Mouse (Mus musculus): Measurements from ENCODE around the gene Dock11.

The Dock11 gene

DNA sequence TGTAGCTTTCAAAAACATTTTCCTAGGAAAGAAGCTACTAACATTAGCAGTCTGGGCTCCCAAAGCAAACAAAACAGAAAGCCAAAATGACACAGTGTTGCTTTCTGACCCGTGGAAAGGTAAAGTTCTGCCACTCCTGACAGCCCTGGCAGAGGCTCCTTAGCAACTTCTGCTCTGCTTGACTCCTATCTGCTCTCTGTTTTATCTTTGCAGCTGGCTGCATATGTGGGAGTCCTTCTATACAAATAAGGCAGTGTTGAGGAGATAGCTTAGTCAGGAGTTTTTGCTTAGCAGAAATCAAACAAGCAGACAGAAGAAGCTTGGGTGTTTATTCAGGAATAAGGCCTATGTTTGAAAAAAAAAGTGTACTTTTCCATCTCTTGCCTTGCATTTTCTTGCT, 57.8 kb downstream of the Dock11 start:
- in situ Hi-C loops (cut with MboI, MseI), result no loop called here

DNA sequence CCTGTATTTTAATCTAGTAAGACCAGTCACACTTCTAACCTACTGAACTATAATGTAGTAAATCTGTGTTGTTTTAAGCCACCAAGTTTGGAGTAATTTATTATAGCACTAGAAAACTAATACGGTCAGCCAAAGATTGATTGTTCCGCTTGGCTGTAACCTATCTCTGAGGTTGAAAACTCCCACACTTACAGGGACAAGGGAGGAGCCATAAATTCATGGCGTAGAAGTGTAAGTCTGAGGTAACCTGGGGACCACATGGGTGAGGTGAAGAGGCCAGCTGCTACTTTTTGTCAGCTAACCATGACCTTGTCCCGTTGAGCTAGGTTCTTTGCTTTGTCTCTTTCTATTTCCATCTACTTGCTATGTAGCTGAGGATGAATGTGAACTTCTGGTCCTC, 61.5 kb downstream of the Dock11 start:
- in situ Hi-C loops (cut with MboI, MseI), result no loop called here

DNA sequence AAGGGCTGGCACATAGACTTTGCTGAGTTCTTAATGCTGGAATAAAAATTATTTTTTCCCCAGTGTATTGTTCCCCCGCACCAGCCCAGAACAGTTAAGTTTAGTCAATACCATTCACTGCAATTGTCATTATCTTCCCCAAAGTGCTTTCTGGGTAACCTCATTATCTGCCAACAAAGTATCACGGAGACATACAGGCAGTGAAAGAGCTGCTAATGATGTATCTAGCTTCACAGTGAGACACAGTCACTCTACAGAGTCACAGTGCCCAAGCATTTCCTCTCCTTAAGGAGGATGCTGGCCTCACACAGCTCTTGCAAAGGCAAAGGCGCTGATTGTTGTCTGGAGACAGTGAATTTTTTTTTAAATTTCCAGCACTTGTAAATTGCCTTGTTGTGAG, 63.3 kb downstream of the Dock11 start:
- in situ Hi-C loops (cut with MboI, MseI), result no loop called here

DNA sequence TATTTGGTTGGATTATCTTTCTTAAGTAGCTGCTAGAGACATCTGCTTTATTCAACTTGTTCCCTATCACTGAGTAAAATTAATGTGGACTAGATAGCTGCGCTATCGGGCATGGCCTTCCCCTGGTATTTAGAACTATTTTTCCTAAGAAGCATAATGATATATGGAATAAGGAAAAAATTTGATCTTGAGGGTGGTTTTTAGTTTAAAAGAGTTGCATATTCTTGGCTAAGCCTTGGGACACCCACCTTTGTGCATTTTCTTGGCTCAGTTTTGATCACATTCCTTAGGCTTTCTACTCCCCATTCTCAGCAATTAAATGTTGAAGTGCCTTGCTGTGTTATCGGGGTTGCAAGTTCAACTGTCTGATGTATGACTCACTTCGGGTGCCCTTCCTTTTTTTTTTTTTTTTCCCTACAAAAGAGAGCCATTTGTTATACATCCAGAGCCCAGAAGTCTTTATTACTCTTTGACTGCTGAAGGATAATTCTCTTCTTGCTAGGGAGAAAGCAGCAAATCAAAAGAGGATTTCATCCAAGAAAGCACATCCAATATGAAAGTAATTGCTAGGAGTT, 64.0 kb downstream of the Dock11 start:
- in situ Hi-C loops (cut with MboI, MseI), result no loop called here

DNA sequence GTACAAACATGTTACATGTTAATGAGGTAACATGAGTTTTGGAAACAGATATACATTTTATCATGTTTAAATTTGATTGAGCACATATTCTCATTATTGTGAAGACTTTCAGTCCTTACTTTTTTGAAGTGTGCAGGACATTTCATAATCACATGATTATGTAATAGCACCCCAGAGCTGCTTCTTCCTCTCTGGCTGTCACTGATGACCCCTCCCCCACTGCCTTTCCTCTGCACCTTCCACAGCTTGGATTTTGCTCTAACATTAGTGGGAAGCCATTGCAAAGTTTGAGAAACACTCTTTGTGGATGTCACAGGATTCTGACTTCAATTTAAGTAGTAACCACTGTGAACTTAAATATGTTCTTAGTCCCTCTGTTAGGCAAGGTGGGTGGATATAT, 67.6 kb downstream of the Dock11 start:
- in situ Hi-C loops (cut with MboI, MseI), result no loop called here

DNA sequence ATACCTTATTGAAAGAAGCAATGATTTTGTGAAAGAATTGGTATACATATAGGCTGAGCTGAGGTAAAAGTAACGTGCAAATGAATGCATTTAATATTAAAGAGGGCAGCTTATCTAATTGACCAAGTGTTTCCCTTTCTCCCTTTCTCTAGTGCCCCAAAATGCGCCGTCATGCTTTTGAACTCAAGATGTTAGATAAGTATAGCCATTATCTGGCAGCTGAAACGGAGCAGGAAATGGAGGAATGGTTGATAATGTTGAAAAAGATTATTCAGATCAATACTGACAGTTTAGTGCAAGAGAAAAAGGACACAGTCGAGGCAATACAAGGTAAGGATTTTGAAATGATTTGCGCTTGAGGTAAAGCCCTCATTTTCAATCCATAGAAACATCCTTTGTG, 74.5 kb downstream of the Dock11 start:
- in situ Hi-C loops (cut with MboI, MseI), result no loop called here

DNA sequence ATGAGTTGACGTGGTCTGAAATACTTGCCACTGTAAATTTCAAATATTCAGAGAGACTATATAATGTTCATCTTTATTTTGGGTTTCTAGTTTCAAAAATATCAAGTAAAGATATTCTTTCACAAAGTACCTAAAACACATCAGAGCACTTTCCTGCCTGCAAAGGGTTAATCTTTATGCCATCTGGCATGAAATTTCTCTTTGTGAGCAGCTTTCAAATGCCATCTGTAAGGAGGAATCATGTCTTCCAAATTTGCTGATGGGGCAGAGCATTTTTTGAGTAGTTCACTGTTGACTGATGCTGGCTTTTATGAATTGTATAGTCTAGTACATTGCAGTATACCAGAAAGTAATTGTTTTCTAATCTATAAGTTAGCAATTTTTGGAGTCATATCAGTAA, 80.6 kb downstream of the Dock11 start:
- in situ Hi-C loops (cut with MboI, MseI), result no loop called here

DNA sequence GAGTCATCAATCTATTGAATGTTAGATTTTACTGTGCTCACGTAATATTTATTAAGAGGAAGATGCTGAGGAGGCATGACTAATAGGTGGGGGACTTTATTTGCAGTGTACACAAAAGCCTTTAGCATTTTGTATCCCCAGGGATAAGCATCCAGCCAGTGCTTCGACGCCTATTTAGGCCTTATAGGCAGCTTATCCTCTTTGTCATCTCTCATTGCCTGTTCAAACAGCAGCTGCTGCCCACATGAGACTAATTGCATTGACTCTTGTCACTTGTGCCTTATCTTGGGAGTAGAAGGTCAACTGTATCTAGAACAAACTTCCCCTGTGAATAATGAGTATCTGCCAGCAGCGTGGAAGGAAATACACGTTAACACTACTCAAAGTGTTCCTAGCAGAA, 88.0 kb downstream of the Dock11 start:
- in situ Hi-C loops (cut with MboI, MseI), result no loop called here

DNA sequence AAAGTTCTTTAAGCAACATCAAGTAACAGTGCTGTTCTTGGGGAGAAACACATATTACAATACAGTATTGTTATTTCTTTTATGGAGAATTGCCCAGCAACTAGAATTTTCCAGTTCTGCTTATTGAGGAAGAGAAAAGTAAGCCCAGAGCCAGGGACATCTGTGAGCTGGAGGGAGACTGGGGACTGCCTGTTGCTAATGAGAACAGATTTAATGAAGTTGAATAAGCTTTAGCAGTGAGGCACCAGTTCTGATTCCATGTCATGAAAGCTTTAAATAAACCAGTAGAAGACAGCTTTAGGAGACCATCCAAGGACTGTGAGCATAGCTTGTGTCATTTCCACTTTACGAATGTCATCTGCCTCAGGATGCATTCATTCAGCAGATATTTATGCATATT, 99.3 kb downstream of the Dock11 start:
- in situ Hi-C loops (cut with MboI, MseI), result no loop called here

DNA sequence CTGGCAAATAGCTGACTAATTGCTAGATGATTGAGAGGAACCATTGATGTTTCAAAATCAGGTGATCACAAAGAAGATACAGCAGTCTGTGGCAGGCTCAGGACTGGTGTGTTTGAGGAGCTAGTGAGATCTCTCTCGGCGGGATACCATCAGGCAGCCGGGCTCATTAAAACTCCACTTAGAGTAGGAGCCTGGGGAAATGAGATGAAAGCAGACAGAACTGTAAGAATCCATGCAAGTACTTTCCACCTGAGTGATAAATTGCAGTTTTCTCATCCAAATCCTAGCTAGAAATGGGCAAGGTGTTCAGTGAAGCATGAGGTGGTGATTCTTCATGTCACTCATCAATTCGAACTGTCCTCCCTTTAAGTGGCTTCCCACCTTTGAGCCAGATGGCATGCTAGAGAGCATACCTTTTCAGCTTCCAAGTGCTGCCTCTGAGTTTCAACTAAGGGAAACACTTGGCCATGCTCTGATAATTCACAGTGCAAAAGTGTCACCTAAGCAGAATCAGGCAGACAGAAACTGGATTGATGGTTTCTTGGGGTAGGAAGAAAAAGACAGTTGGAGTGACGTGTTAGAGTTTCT, 102.0 kb downstream of the Dock11 start:
- in situ Hi-C loops (cut with MboI, MseI), result loop anchor here in 1 of 2 experiments (5.0 kb wide), 1 partner anchor 108 kb away; no protein-coding TSS in a partner anchor

DNA sequence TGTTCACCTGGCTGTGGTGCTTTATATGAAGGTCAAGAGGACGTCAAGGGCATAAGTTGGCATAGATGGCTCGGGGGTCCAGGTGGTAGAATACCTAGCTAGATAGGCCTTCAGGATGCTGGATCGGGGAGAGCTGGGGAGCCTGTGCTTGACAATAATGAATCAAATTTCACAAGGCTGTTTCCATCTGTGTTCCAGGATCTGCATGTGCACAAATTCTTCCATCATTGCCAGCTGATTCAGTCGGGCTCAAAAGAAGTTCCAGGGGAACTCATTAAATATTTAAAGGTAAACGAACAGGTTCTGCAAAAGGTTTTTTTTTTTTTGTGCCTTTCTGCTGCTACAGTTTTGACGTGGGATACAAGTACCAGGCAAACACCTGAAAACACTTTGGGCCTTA, 105.6 kb downstream of the Dock11 start:
- in situ Hi-C loops (cut with MboI, MseI), result loop anchor here in 1 of 2 experiments (5.0 kb wide), 1 partner anchor 112 kb away; no protein-coding TSS in a partner anchor

DNA sequence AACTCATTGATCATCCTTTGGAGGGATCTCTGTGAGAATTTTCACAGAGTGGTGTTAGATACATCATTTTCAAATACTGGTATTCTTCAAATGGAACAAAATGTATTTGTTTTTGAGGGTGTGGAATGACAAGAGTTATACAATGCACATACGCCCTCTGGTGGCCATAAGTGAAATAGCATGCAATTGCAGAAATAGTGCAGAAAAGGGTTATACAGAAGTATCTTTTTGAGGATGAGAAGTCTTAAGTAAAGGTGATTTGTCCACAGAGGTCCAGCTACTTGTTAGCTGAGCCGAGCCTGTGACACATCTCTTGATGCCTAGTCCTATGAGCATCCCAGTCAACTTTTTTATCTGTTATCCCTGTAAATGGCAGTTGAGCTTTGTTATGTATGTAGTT, 108.4 kb downstream of the Dock11 start:
- in situ Hi-C loops (cut with MboI, MseI), result loop anchor here (5.0 kb wide), 2 partner anchors 160 to 165 kb away; no protein-coding TSS in a partner anchor

DNA sequence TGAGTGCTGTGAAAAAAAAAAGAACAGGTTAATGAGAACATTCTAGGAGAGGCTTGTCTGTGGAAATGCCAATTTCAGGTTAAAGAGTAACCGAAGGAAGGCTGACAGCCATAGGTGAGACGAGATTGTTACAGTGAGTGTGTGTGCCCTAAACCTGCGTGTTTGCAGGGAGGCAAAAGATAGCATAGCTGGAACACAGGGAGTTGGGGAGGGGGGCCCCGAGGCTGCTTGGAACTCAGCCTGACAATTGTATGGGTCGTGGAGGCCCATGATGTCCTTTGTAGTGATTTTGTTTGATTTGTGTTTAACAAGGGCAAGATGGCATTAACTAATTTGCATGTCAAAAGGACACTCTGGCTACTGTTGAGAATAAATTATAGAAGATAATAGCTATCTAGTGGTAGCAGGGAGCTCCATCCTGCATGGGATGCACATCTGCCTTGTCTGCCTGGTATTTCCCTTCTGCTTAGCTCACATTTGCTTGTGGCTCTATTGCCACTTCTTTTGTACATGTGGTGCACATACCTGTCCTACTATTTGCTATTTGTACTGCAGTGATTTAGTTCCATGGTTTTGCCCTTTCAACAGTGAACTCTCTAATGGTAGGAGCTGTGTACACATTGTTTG, 109.3 kb downstream of the Dock11 start:
- in situ Hi-C loops (cut with MboI, MseI), result loop anchor here (5.0 kb wide), 2 partner anchors 161 to 166 kb away; no protein-coding TSS in a partner anchor

DNA sequence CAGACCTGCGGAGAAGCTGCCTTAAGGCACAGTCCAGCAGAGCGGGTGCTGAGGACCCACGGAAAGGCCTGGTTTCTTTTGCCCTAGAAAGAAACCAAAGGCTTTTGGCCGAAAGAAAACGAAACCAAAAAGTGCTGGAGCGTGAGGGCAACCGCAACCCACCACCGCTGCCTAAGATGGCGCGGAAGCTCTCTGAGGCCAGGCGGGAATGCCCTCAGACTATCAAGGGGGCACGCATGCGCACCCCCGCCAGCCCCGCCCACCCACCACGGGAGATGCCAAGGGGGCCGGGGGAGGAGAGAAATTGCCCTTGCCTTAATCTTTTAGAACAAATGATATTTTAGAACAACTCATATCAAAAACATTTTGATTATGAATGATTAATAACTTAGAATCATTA, 137.0 kb downstream of the Dock11 start:
- in situ Hi-C loops (cut with MboI, MseI), result no loop called here

DNA sequence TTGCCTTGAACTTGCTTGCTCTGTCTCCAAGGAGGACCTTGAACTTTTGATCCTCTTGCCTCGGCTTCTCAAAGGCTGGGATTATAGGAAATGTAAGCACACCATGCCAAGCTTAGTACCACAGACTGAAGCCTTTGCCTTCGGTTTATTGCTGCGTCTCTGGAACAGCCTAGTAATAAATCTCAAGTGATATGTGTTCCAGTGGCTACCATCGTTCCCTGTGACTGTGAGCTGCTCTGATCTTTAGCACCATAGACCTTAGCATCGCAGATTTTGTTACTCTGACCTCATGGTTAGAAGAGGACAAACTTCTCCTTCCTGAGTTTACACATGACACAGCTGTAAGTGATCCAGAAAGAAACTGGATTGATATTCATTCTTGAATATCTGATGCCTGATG, 142.5 kb downstream of the Dock11 start:
- in situ Hi-C loops (cut with MboI, MseI), result no loop called here

DNA sequence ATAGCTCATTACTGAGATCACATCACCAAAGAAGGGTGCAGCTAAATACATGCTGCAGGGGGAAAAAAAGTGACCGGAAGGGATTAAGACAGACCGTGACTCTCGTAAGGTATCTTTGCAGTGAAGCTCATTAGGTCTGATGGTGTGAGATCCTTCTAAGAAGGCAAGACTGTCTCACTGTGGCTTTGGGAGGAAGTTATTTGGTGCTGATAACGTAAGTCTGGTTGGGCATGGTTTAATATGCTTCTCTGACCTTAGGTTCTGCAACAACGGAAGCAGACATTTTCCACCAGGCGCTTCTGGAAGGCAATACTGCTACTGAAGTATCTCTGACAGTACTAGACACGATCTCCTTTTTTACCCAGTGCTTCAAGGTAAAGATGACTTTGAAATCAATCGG, 145.4 kb downstream of the Dock11 start:
- in situ Hi-C loops (cut with MboI, MseI), result no loop called here

DNA sequence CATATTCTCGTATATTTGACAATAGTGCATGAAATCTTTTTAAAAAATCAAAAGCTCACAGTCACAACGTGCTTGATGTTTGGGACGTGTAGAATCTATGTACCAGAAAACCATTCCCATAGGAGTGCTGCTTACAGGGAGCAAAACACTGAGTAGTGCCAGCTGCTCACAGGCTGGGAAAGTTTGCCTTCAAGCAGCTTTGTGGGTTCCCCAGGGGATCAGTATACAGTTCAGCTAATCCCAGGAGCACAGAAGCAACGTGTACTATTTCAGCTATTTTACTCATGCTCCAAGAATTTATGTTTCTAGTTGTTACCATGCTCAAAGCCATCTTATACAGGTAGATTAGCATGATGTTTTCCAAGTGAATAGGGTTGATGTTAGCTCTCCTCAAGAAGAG, 157.1 kb downstream of the Dock11 start:
- in situ Hi-C loops (cut with MboI, MseI), result no loop called here

DNA sequence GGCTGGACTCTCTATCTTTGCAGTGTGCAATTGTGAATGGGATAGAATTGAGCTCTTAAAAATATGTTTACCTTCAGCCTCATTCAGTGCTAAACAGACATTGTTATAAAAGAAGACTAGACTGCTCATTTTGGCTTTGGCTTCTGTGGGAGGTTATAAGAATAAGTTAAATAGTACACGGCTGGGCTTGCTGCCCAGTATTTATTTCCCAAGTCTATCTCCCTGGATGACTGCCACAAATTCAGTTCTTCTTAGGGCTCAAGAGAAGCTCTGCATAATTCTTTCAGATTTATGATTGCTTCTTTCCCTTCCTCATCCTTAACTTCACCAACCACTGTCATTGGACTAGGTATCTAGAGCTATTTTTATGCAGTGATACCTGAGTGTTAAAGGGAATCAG, 158.8 kb downstream of the Dock11 start:
- in situ Hi-C loops (cut with MboI, MseI), result no loop called here

DNA sequence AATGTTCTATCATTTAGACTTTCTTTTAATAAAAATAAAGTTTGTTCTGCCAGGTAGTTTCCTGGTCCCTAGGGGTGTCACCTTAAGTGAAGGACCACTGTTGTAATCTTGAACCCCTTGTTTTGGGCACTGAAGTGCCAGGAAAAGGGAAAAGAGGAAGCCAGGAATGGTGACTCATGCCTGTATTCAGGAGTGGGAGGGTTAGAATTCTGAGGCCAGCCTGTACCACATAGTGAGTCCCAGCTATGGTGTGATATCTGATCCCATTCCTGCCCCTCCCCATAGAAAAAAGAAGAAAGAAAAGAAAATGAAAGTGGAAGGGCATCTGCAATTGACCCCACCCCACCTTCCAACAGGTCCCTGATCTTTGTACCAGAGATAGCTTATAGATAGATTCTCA, 161.7 kb downstream of the Dock11 start:
- in situ Hi-C loops (cut with MboI, MseI), result no loop called here

DNA sequence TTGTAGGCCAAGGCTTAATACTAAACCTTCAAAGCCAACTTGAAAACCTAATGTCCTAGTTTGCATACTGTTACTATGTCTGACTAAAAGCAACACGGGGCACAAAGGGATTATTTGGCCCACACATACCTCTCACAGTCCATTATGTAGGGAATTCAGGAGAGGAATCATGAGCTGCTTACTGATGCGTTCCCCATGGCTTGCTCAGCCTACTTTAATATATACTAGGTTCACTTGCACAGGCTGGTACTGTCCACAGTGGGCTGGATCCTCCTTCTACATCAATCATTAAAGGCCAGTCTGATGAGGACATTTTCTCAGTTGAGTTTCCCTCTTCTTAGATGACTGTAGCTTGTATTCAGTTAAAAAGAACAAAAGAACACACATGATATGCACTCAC, 185.4 kb downstream of the Dock11 start:
- in situ Hi-C loops (cut with MboI, MseI), result no loop called here

DNA sequence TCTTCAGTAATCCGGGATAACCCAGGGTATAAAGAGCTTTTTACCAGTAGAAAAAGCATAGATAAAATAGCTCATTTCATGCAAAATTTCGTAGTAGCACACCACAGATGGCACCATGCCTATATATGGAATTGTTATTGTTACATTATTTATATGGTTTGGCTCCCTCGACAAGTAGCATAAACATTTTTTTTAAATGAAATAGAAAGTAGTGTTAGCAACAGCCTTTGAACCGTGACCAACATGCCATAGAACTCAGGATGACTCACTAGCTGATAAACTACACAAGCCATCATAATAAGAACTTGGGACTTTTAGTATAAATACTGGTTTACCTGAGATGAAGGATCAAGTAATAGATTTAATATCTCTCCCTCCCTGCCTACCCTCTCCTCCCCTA, 188.5 kb downstream of the Dock11 start:
- in situ Hi-C loops (cut with MboI, MseI), result no loop called here

DNA sequence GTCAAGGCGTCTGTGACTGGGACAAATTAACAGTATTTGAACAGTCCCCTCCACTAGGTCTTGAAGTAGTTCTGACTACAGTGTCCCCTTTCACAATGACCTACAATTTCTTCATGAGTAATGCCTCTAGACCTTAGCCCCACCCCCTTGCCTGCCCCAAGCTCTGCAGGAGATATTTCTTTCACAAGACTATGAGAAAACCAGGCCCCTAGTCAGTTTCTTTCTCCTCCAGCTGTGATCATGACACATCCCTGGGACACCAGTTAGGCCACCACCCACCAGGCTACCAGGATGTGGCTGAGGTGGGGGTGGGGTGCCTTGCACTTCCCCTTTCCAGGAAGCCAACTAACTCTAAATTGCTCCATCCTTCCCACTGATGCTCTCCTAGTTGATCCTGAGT, 194.3 kb downstream of the Dock11 start:
- in situ Hi-C loops (cut with MboI, MseI), result no loop called here

Measured in T-helper 17 cell (primary cell).